Comparison of ENCODE assay signal across 32 mouse cellular contexts in genomic region chr2:28143417-28144045, GRCm38 (mm10). TPM values are rescaled to one million over a fixed set of nuclear protein-coding genes. Genes with fewer than 3 reads are reported as not detected.
DNase-seq lines count a peak whose midpoint lies in the region; ATAC-seq lines count a peak whose summit lies in the region.
"Had no signal": no experiment of that assay in that cellular context is flagged by ENCODE, and none has a peak within 500 bp of the region (broad histone marks: within the 10 kb centered on the region; RNA-seq: fewer than 3 reads in every experiment).

No protein-coding gene starts in this region.

- no peaks in the 10 kb centered on the region for H3K36me3 ChIP-seq in hindbrain, embryonic 11.5 days (ENCODE audit: control insufficient read depth, insufficient read depth, low read length)
- no peaks in the 10 kb centered on the region for H3K36me3 ChIP-seq in hindbrain, embryonic 13.5 days
- no peaks in the 10 kb centered on the region for H3K36me3 ChIP-seq in midbrain, embryonic 12.5 days
- H3K36me3 ChIP-seq in midbrain, embryonic 16.5 days (ENCODE audit: control insufficient read depth, insufficient read depth, low read length) = no peaks in the 10 kb centered on the region
- no peaks in the 10 kb centered on the region for H3K36me3 ChIP-seq in intestine, embryonic 16.5 days (ENCODE audit: control insufficient read depth, insufficient read depth, low read length)
- H3K36me3 ChIP-seq: embryonic facial prominence, embryonic 15.5 days; liver, embryonic 15.5 days; midbrain, embryonic 10.5 days had no signal

- no peak overlapping the region for H3K4me2 ChIP-seq in hindbrain, embryonic 11.5 days (replicated peaks; ENCODE audit: low read depth, low read length)
- no peak overlapping the region for H3K4me2 ChIP-seq in hindbrain, embryonic 13.5 days
- H3K4me2 ChIP-seq in midbrain, embryonic 12.5 days (replicated peaks) = no peak overlapping the region
- no peak overlapping the region for H3K4me2 ChIP-seq in midbrain, embryonic 16.5 days (ENCODE audit: low read length)
- H3K4me2 ChIP-seq in intestine, embryonic 16.5 days (ENCODE audit: low read depth, low read length) = no peak overlapping the region
- H3K4me2 ChIP-seq: embryonic facial prominence, embryonic 15.5 days; heart, embryonic 11.5 days; liver, embryonic 15.5 days; lung, embryonic 14.5 days had no signal

- H3K27me3 ChIP-seq in hindbrain, embryonic 11.5 days (ENCODE audit: control insufficient read depth, insufficient read depth, low read length) = no peaks in the 10 kb centered on the region
- H3K27me3 ChIP-seq in hindbrain, embryonic 13.5 days = peaks cover 5% of the 10 kb centered on the region; the same call in 1 of the 2 replicates
- no peaks in the 10 kb centered on the region for H3K27me3 ChIP-seq in midbrain, embryonic 12.5 days
- no peaks in the 10 kb centered on the region for H3K27me3 ChIP-seq in midbrain, embryonic 16.5 days (ENCODE audit: control insufficient read depth, insufficient read depth, low read depth, low read length)
- H3K27me3 ChIP-seq in intestine, embryonic 16.5 days (replicated peaks; ENCODE audit: control insufficient read depth, insufficient read depth, low read length) = no peaks in the 10 kb centered on the region
- H3K27me3 ChIP-seq: embryonic facial prominence, embryonic 15.5 days had no signal

- H3K9me3 ChIP-seq in hindbrain, embryonic 11.5 days (ENCODE audit: control insufficient read depth, low read length) = no peaks in the 10 kb centered on the region
- no peaks in the 10 kb centered on the region for H3K9me3 ChIP-seq in hindbrain, embryonic 13.5 days
- H3K9me3 ChIP-seq in midbrain, embryonic 12.5 days = no peaks in the 10 kb centered on the region
- no peaks in the 10 kb centered on the region for H3K9me3 ChIP-seq in midbrain, embryonic 16.5 days (replicated peaks; ENCODE audit: control insufficient read depth, low read length, poor library complexity, severe bottlenecking)
- no peaks in the 10 kb centered on the region for H3K9me3 ChIP-seq in intestine, embryonic 16.5 days (ENCODE audit: control insufficient read depth, low read length)
- H3K9me3 ChIP-seq: embryonic facial prominence, embryonic 15.5 days; liver, embryonic 15.5 days; midbrain, embryonic 10.5 days had no signal

- 64% methylated on average over 13 of the region's 13 CpGs for WGBS in hindbrain, embryonic 11.5 days
- 59% methylated on average over 13 of the region's 13 CpGs for WGBS in hindbrain, embryonic 13.5 days
- 65% methylated on average over 13 of the region's 13 CpGs for WGBS in midbrain, embryonic 12.5 days
- WGBS in midbrain, embryonic 16.5 days = 75% methylated on average over 13 of the region's 13 CpGs
- WGBS in intestine, embryonic 16.5 days = 73% methylated on average over 13 of the region's 13 CpGs

- no peak overlapping the region for H3K27ac ChIP-seq in hindbrain, embryonic 11.5 days (ENCODE audit: low read depth, low read length)
- no peak overlapping the region; the same call in 1 of the 2 replicates for H3K27ac ChIP-seq in hindbrain, embryonic 13.5 days
- H3K27ac ChIP-seq in midbrain, embryonic 12.5 days (replicated peaks) = 0 out of 2 replicates have a peak overlapping the region, but pooled peaks have one; percentile 15
- no peak overlapping the region for H3K27ac ChIP-seq in midbrain, embryonic 16.5 days (ENCODE audit: low read length)
- no peak overlapping the region for H3K27ac ChIP-seq in intestine, embryonic 16.5 days (ENCODE audit: low read length)
- H3K27ac ChIP-seq: embryonic facial prominence, embryonic 15.5 days; liver, embryonic 15.5 days had no signal

- H3K4me3 ChIP-seq in hindbrain, embryonic 11.5 days (ENCODE audit: low read depth, low read length) = no peak overlapping the region
- H3K4me3 ChIP-seq in hindbrain, embryonic 13.5 days = no peak overlapping the region
- no peak overlapping the region for H3K4me3 ChIP-seq in midbrain, embryonic 12.5 days
- H3K4me3 ChIP-seq in midbrain, embryonic 16.5 days (ENCODE audit: low read depth, low read length) = no peak overlapping the region
- no peak overlapping the region for H3K4me3 ChIP-seq in intestine, embryonic 16.5 days (ENCODE audit: low read length)
- H3K4me3 ChIP-seq: embryonic facial prominence, embryonic 15.5 days; liver, embryonic 15.5 days; midbrain, embryonic 10.5 days had no signal

- DNase-seq in hindbrain, embryonic 11.5 days (ENCODE audit: low spot score) = peak; percentile 28
- peak; percentile 36 for DNase-seq in embryo, embryonic 11 days
- peak; percentile 45 for DNase-seq in mesoderm, embryonic 11.5 days (ENCODE audit: low read depth, low spot score)
- DNase-seq: adrenal gland, postnatal 25 days; cerebellum, adult 11-12 months; cerebellum, adult 9-11 months; gastrocnemius, postnatal 25 days; heart, adult 11 months; heart, postnatal 36 days; kidney, postnatal 10 days; layer of hippocampus, adult 9-11 months; lung, embryonic 14.5 days; lung, postnatal 14 days; right cerebral cortex, adult 18-20 months; spleen, adult 18-20 months; thymus, postnatal 14 days had no signal

- ATAC-seq in hindbrain, embryonic 11.5 days (ENCODE audit: low FRiP score) = peak; percentile 64
- ATAC-seq in hindbrain, embryonic 13.5 days (ENCODE audit: low FRiP score) = no peak
- ATAC-seq in midbrain, embryonic 12.5 days (ENCODE audit: low FRiP score, low read depth) = no peak
- no peak for ATAC-seq in midbrain, embryonic 16.5 days
- no peak for ATAC-seq in intestine, embryonic 16.5 days
- ATAC-seq: CD4-positive, CD25-positive, alpha-beta regulatory T cell, adult 4 months; forebrain, embryonic 14.5 days; intestine, postnatal 0 days had no signal

- no peaks in the 10 kb centered on the region for H3K4me1 ChIP-seq in hindbrain, embryonic 11.5 days (replicated peaks; ENCODE audit: control insufficient read depth, insufficient read depth, low read length)
- peaks cover 22% of the 10 kb centered on the region for H3K4me1 ChIP-seq in hindbrain, embryonic 13.5 days (replicated peaks)
- peaks cover 7% of the 10 kb centered on the region; the same call in 1 of the 2 replicates for H3K4me1 ChIP-seq in midbrain, embryonic 12.5 days
- H3K4me1 ChIP-seq in midbrain, embryonic 16.5 days (ENCODE audit: control insufficient read depth, insufficient read depth, low read length) = peaks cover 4% of the 10 kb centered on the region; the same call in 1 of the 2 replicates
- no peaks in the 10 kb centered on the region for H3K4me1 ChIP-seq in intestine, embryonic 16.5 days (ENCODE audit: control insufficient read depth, insufficient read depth, low read length)

- no peak overlapping the region for H3K9ac ChIP-seq in hindbrain, embryonic 11.5 days (ENCODE audit: low read depth, low read length)
- H3K9ac ChIP-seq in hindbrain, embryonic 13.5 days = no peak overlapping the region
- no peak overlapping the region for H3K9ac ChIP-seq in midbrain, embryonic 12.5 days (replicated peaks)
- no peak overlapping the region for H3K9ac ChIP-seq in midbrain, embryonic 16.5 days (ENCODE audit: low read depth, low read length)
- H3K9ac ChIP-seq in intestine, embryonic 16.5 days (ENCODE audit: low read depth, low read length) = no peak overlapping the region
- H3K9ac ChIP-seq: embryonic facial prominence, embryonic 15.5 days; liver, embryonic 15.5 days; lung, embryonic 14.5 days had no signal

RNA-seq across cellular contexts. Expression of gene Olfm1, which starts 49.3 kb away (rescaled TPM):
- 139 and 152 TPM in 2 replicates for polyA plus RNA-seq in hindbrain, embryonic 11.5 days (2014; fragmentation: Nextera tagmentation; extraction: Ambion mirVana)
- 267 and 274 TPM in 2 replicates for polyA plus RNA-seq in hindbrain, embryonic 13.5 days (2015; fragmentation: Nextera tagmentation; extraction: Ambion mirVana)
- 105 and 125 TPM in 2 replicates for polyA plus RNA-seq in midbrain, embryonic 12.5 days (2016; fragmentation: Nextera tagmentation; extraction: Ambion mirVana)
- 340 and 355 TPM in 2 replicates for polyA plus RNA-seq in midbrain, embryonic 16.5 days (2015; fragmentation: Nextera tagmentation; extraction: Ambion mirVana)
- polyA plus RNA-seq in intestine, embryonic 16.5 days (2015; fragmentation: Nextera tagmentation; extraction: Ambion mirVana) = 12.2 and 13.3 TPM in 2 replicates
- polyA plus RNA-seq: CD4-positive, CD25-positive, alpha-beta regulatory T cell, adult 4 months had no signal

RNA-seq across cellular contexts. Expression of gene Fcnb, which starts 58.8 kb away (rescaled TPM):
- polyA plus RNA-seq in hindbrain, embryonic 11.5 days (2014; fragmentation: Nextera tagmentation; extraction: Ambion mirVana) = not detected in 2 replicates
- 0.19 TPM in 1 of 2 replicates, not detected in the other for polyA plus RNA-seq in hindbrain, embryonic 13.5 days (2015; fragmentation: Nextera tagmentation; extraction: Ambion mirVana)
- 0.35 TPM in 1 of 2 replicates, not detected in the other for polyA plus RNA-seq in midbrain, embryonic 12.5 days (2016; fragmentation: Nextera tagmentation; extraction: Ambion mirVana)
- polyA plus RNA-seq in midbrain, embryonic 16.5 days (2015; fragmentation: Nextera tagmentation; extraction: Ambion mirVana) = not detected in 2 replicates
- polyA plus RNA-seq in intestine, embryonic 16.5 days (2015; fragmentation: Nextera tagmentation; extraction: Ambion mirVana) = 0.42 and 1.0 TPM in 2 replicates
- polyA plus RNA-seq: CD4-positive, CD25-positive, alpha-beta regulatory T cell, adult 4 months; cortical plate, adult 2 months; forebrain, embryonic 14.5 days; intestine, postnatal 0 days; liver, adult 2 months; lung, embryonic 14.5 days; midbrain, embryonic 10.5 days; midbrain, postnatal 0 days; neural tube, embryonic 14.5 days; urinary bladder, adult 2 months had no signal
